Mouse (Mus musculus): ENCODE results near the gene Dbnl. TPM values are rescaled to one million over a fixed set of nuclear protein-coding genes. Genes with fewer than 3 reads are reported as not detected.
"Not testable (repeated sequence)": the region's sequence is repeated elsewhere in the genome, so short reads cannot be mapped to it uniquely, and the experiment has no call there.

Gene Dbnl
- polyA plus RNA-seq, 1 experiment from 2014 or later: 144 TPM

DNA sequence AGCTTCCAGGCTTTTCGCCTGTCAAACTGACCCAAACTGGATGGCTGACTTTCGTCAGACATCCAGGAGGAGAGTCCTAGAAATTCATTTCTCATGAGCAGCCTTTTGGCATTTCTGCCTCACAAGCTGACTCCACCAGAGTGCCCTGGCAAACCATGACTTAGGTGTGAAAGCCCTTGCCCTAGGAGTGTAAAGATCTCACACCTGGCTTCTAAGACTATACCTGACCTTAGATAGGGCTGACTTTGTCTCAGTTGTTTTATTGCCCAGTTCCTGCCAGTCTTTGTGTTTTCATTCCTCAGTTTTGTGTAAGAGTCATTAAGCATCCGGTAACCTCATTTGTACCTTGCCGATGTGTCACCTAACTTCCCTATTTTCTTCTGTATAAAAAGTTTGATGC lies 21.2 kb downstream of the Dbnl start:
- not testable (repeated sequence) for H3K4me1 ChIP-seq (replicated peaks; ENCODE audit: control insufficient read depth, insufficient read depth, low read length); H3K4me3 ChIP-seq (ENCODE audit: low read depth, low read length); H3K27me3 ChIP-seq (ENCODE audit: control insufficient read depth, insufficient read depth, low read length); H3K9me3 ChIP-seq (ENCODE audit: control insufficient read depth, low read length); H3K4me2 ChIP-seq (replicated peaks; ENCODE audit: low read depth, low read length); H3K36me3 ChIP-seq (ENCODE audit: control insufficient read depth, insufficient read depth, low read length); DNase-seq (ENCODE audit: low spot score); H3K27ac ChIP-seq (ENCODE audit: low read depth, low read length); ATAC-seq (ENCODE audit: low FRiP score); H3K9ac ChIP-seq (ENCODE audit: low read depth, low read length)
- WGBS: 93% methylated on average over 4 of the region's 4 CpGs

DNA sequence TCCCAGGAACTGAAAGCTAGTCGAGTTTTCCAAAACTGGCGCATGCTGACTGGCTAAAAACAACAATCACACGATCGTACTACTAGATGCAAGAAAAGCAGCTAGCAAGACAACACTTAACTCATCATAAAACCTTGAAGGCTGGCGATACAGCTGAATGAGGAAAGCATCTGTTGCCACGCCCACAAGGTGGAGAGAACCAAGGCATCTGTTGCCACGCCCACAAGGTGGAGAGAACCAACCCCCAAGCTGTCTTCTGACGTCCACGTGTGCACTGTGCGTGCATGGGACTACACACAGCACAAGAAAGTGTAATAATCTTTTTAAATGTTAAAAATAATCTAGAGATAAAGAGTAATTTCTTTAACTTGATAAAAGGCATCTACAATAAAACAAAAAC lies 25.1 kb downstream of the Dbnl start:
- no peak overlapping the region for H3K4me3 ChIP-seq (ENCODE audit: low read depth, low read length)
- ATAC-seq (ENCODE audit: low FRiP score) (no peak), DNase-seq (ENCODE audit: low spot score) (no peak)
- no peaks in the 10 kb centered on the region for H3K4me1 ChIP-seq (replicated peaks; ENCODE audit: control insufficient read depth, insufficient read depth, low read length)
- H3K9ac ChIP-seq (ENCODE audit: low read depth, low read length): no peak overlapping the region
- no peaks in the 10 kb centered on the region for H3K36me3 ChIP-seq (ENCODE audit: control insufficient read depth, insufficient read depth, low read length)
- H3K9me3 ChIP-seq (ENCODE audit: control insufficient read depth, low read length): no peaks in the 10 kb centered on the region
- WGBS: 82% methylated on average over 10 of the region's 10 CpGs
- H3K27ac ChIP-seq (ENCODE audit: low read depth, low read length): no peak overlapping the region
- no peak overlapping the region for H3K4me2 ChIP-seq (replicated peaks; ENCODE audit: low read depth, low read length)
- no peaks in the 10 kb centered on the region for H3K27me3 ChIP-seq (ENCODE audit: control insufficient read depth, insufficient read depth, low read length)

DNA sequence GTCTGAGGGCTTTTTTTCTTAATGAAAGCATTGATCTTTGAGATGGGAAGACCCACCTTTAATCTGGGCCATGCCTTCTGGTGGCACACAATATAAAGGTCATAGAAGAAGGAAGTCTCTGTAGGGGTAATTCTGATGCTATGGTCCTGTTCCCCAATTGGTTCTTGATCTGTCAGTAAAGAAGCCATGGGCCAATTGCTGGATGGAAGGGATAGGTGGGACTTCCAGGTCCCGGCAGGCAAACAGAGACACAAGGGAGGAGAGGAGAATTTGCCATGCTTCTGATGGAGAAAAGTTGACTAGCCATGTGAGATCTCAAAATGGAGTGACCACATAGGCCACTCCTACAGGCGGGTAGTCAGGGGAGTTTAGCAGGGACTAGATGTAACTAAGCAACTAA lies 30.9 kb downstream of the Dbnl start:
- Histone ChIP-seq H3K27ac (ENCODE audit: low read depth, low read length) (no peak overlapping the region), H3K4me1 (replicated peaks; ENCODE audit: control insufficient read depth, insufficient read depth, low read length) (no peaks in the 10 kb centered on the region), H3K9ac (ENCODE audit: low read depth, low read length) (no peak overlapping the region), H3K4me2 (replicated peaks; ENCODE audit: low read depth, low read length) (no peak overlapping the region), H3K9me3 (ENCODE audit: control insufficient read depth, low read length) (no peaks in the 10 kb centered on the region), H3K4me3 (ENCODE audit: low read depth, low read length) (no peak overlapping the region), H3K36me3 (ENCODE audit: control insufficient read depth, insufficient read depth, low read length) (no peaks in the 10 kb centered on the region), H3K27me3 (ENCODE audit: control insufficient read depth, insufficient read depth, low read length) (no peaks in the 10 kb centered on the region)
- DNase-seq (ENCODE audit: low spot score) (no peak), ATAC-seq (ENCODE audit: low FRiP score) (no peak)
- 73% methylated on average over 2 of the region's 2 CpGs for WGBS

DNA sequence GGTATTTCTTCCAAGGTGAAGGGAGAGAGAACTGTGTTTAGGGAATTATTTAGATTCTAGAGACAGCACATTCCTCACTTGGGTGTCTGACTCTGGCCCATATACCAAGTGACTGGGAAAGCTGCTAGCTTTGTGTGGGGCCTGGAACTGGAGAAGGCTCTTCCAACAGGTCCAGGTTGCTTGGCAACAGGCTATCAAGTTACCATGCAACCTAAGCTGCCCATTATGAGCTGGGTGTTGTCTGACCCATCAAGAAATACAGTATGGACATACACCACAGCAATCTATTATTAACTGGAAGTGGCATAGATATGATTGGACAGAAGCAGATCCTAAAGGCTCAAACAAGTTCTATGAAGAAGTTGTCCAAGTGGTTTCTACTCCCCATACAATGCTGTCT lies 37.1 kb downstream of the Dbnl start:
- Histone ChIP-seq H3K27me3 (ENCODE audit: control insufficient read depth, insufficient read depth, low read length) (no peaks in the 10 kb centered on the region), H3K4me3 (ENCODE audit: low read depth, low read length) (no peak overlapping the region), H3K9me3 (ENCODE audit: control insufficient read depth, low read length) (no peaks in the 10 kb centered on the region), H3K4me2 (replicated peaks; ENCODE audit: low read depth, low read length) (no peak overlapping the region), H3K4me1 (replicated peaks; ENCODE audit: control insufficient read depth, insufficient read depth, low read length) (no peaks in the 10 kb centered on the region), H3K27ac (ENCODE audit: low read depth, low read length) (no peak overlapping the region), H3K36me3 (ENCODE audit: control insufficient read depth, insufficient read depth, low read length) (no peaks in the 10 kb centered on the region), H3K9ac (ENCODE audit: low read depth, low read length) (no peak overlapping the region)
- DNase-seq (ENCODE audit: low spot score) (no peak), ATAC-seq (ENCODE audit: low FRiP score) (no peak)

DNA sequence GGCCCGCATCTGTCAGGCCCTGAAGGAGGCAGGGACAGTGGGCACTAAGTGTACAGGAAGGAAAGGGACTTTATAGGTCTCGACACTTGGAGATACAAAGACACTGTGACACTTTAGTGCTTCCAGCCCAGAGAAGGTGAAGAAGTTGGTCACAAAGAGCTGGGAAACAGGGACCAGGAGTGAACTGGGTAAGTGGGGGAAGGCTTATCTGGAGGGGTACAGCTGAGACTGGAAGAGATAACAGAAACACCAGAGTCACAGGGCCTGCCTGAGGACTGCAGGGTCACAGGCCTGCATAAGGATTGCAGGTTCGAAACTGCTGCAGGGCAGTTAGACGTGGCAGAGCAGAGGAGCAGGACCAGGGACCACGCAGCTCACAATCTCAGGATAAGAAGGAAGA lies 39.6 kb downstream of the Dbnl start:
- Histone ChIP-seq H3K9ac (ENCODE audit: low read depth, low read length) (no peak overlapping the region), H3K4me1 (replicated peaks; ENCODE audit: control insufficient read depth, insufficient read depth, low read length) (no peaks in the 10 kb centered on the region), H3K4me3 (ENCODE audit: low read depth, low read length) (no peak overlapping the region), H3K9me3 (ENCODE audit: control insufficient read depth, low read length) (no peaks in the 10 kb centered on the region), H3K27ac (ENCODE audit: low read depth, low read length) (no peak overlapping the region), H3K36me3 (ENCODE audit: control insufficient read depth, insufficient read depth, low read length) (no peaks in the 10 kb centered on the region), H3K4me2 (replicated peaks; ENCODE audit: low read depth, low read length) (no peak overlapping the region), H3K27me3 (ENCODE audit: control insufficient read depth, insufficient read depth, low read length) (no peaks in the 10 kb centered on the region)
- no peak for DNase-seq (ENCODE audit: low spot score)
- ATAC-seq (ENCODE audit: low FRiP score): no peak
- WGBS: 90% methylated on average over 5 of the region's 5 CpGs

DNA sequence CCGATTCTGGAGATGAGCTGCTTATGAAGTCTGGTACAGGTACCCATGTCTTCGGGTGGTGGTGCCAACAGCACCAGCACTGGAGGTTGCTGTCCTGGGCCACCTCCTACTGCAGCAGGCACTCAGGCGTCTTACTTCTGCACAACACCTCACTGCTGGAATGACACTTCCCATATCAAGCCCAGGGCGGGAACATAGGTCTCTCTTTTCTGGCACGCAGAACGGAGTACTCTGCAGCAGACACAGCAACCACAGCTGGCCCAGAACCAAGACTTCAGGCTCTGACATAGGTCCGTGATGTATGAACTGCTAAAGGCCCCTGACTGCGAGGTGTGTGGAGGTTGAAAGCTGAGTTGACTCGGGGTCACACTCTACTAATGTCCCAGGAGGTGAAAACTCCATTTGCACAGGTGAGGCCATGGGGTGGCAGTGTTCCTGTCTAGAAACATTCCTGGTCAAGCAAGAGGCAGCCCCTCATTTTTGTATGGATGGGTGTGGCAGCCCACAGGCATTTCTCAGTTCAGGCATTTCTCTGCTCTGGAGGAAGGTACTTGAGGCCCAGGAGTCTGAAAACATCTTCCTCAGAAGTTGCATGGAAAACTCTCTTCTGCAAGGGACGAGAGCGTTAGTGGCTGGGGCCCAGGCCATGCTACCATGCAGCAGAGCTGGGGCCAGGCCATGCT lies 40.4 kb downstream of the Dbnl start:
- no peak overlapping the region for H3K4me2 ChIP-seq (replicated peaks; ENCODE audit: low read depth, low read length)
- no peaks in the 10 kb centered on the region for H3K9me3 ChIP-seq (ENCODE audit: control insufficient read depth, low read length)
- no peak for DNase-seq (ENCODE audit: low spot score)
- no peak overlapping the region for H3K27ac ChIP-seq (ENCODE audit: low read depth, low read length)
- H3K4me3 ChIP-seq (ENCODE audit: low read depth, low read length): no peak overlapping the region
- ATAC-seq (ENCODE audit: low FRiP score): no peak
- no peaks in the 10 kb centered on the region for H3K36me3 ChIP-seq (ENCODE audit: control insufficient read depth, insufficient read depth, low read length)
- no peaks in the 10 kb centered on the region for H3K4me1 ChIP-seq (replicated peaks; ENCODE audit: control insufficient read depth, insufficient read depth, low read length)
- WGBS: 90% methylated on average over 11 of the region's 11 CpGs
- no peaks in the 10 kb centered on the region for H3K27me3 ChIP-seq (ENCODE audit: control insufficient read depth, insufficient read depth, low read length)
- no peak overlapping the region for H3K9ac ChIP-seq (ENCODE audit: low read depth, low read length)

DNA sequence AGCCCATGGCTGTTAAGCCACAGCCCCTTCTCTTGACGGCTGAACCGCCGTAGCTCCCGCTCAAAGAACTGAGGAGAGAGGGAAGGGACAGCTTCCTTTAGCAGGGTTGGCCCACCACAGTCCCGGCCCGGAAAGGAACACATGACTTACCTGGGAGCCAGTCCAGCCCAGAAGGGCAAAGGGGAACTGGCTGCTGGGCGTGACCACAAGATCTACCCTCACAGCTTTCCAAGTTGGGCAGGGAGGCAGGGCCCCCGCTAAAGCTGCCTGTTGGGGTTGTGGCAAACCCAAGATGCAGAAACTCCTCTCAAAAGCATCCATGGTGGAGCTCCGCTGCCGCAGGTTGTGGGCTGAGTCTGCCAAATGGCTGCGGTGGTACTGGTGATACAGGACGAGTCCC lies 41.0 kb downstream of the Dbnl start:
- H3K27me3 ChIP-seq (ENCODE audit: control insufficient read depth, insufficient read depth, low read length): no peaks in the 10 kb centered on the region
- no peak for ATAC-seq (ENCODE audit: low FRiP score)
- H3K4me1 ChIP-seq (replicated peaks; ENCODE audit: control insufficient read depth, insufficient read depth, low read length): no peaks in the 10 kb centered on the region
- no peak overlapping the region for H3K4me2 ChIP-seq (replicated peaks; ENCODE audit: low read depth, low read length)
- H3K9me3 ChIP-seq (ENCODE audit: control insufficient read depth, low read length): no peaks in the 10 kb centered on the region
- no peak overlapping the region for H3K27ac ChIP-seq (ENCODE audit: low read depth, low read length)
- no peak overlapping the region for H3K4me3 ChIP-seq (ENCODE audit: low read depth, low read length)
- H3K36me3 ChIP-seq (ENCODE audit: control insufficient read depth, insufficient read depth, low read length): no peaks in the 10 kb centered on the region
- H3K9ac ChIP-seq (ENCODE audit: low read depth, low read length): no peak overlapping the region
- DNase-seq (ENCODE audit: low spot score): no peak
- 96% methylated on average over 12 of the region's 12 CpGs for WGBS

DNA sequence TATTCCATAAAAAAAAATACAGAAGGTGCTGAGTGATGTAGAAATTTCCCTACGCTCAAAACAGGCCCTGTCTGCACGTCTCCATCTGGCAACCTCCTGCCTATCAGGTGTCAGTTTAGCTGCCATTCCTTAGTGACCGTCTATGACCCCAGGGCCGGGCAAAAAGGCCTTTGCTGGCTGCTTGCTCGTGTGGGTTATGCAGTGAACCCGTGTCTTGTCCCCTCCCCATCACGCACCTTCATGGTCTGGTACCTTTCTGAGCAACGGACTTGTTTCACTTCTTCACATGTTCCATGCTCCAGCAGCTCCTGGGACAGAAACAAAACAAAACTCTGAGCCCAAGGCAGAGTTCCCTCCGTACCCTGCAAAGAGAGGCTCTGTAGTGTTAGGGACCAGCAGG lies 46.2 kb downstream of the Dbnl start:
- Histone ChIP-seq H3K4me2 (replicated peaks; ENCODE audit: low read depth, low read length) (no peak overlapping the region), H3K4me3 (ENCODE audit: low read depth, low read length) (no peak overlapping the region), H3K9me3 (ENCODE audit: control insufficient read depth, low read length) (no peaks in the 10 kb centered on the region), H3K9ac (ENCODE audit: low read depth, low read length) (no peak overlapping the region), H3K36me3 (ENCODE audit: control insufficient read depth, insufficient read depth, low read length) (no peaks in the 10 kb centered on the region), H3K27me3 (ENCODE audit: control insufficient read depth, insufficient read depth, low read length) (no peaks in the 10 kb centered on the region), H3K27ac (ENCODE audit: low read depth, low read length) (no peak overlapping the region), H3K4me1 (replicated peaks; ENCODE audit: control insufficient read depth, insufficient read depth, low read length) (no peaks in the 10 kb centered on the region)
- ATAC-seq (ENCODE audit: low FRiP score) (no peak), DNase-seq (ENCODE audit: low spot score) (no peak)
- WGBS: 84% methylated on average over 9 of the region's 9 CpGs

DNA sequence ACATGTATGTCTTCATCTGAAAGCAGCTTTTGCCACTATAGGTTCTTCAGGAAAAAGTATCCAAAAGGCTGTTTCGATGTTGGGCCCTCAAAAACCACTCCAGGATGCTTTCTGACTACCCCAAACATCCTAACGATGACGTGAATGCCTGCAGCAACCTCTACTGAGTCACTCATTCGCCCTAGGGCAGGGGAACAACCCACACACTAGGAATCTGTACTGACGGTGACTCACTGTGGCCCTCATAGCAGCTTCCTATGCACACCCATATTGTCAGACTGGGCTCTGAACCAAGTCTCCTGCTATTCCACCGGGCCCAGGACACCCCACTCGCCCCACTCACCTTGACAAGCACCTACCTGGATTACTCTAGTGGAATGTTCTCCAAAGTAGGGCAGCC lies 46.8 kb downstream of the Dbnl start:
- H3K4me1 ChIP-seq (replicated peaks; ENCODE audit: control insufficient read depth, insufficient read depth, low read length): no peaks in the 10 kb centered on the region
- H3K4me2 ChIP-seq (replicated peaks; ENCODE audit: low read depth, low read length): no peak overlapping the region
- no peak overlapping the region for H3K9ac ChIP-seq (ENCODE audit: low read depth, low read length)
- H3K9me3 ChIP-seq (ENCODE audit: control insufficient read depth, low read length): no peaks in the 10 kb centered on the region
- no peak for DNase-seq (ENCODE audit: low spot score)
- no peaks in the 10 kb centered on the region for H3K27me3 ChIP-seq (ENCODE audit: control insufficient read depth, insufficient read depth, low read length)
- no peak overlapping the region for H3K27ac ChIP-seq (ENCODE audit: low read depth, low read length)
- whole genome bisulfite sequencing: 93% methylated on average over 7 of the region's 7 CpGs
- no peak for ATAC-seq (ENCODE audit: low FRiP score)
- no peaks in the 10 kb centered on the region for H3K36me3 ChIP-seq (ENCODE audit: control insufficient read depth, insufficient read depth, low read length)
- H3K4me3 ChIP-seq (ENCODE audit: low read depth, low read length): no peak overlapping the region

Measured in hindbrain, embryonic 11.5 days (tissue).